9 mouse cellular contexts compared by ENCODE assay signal in the genomic region with DNA sequence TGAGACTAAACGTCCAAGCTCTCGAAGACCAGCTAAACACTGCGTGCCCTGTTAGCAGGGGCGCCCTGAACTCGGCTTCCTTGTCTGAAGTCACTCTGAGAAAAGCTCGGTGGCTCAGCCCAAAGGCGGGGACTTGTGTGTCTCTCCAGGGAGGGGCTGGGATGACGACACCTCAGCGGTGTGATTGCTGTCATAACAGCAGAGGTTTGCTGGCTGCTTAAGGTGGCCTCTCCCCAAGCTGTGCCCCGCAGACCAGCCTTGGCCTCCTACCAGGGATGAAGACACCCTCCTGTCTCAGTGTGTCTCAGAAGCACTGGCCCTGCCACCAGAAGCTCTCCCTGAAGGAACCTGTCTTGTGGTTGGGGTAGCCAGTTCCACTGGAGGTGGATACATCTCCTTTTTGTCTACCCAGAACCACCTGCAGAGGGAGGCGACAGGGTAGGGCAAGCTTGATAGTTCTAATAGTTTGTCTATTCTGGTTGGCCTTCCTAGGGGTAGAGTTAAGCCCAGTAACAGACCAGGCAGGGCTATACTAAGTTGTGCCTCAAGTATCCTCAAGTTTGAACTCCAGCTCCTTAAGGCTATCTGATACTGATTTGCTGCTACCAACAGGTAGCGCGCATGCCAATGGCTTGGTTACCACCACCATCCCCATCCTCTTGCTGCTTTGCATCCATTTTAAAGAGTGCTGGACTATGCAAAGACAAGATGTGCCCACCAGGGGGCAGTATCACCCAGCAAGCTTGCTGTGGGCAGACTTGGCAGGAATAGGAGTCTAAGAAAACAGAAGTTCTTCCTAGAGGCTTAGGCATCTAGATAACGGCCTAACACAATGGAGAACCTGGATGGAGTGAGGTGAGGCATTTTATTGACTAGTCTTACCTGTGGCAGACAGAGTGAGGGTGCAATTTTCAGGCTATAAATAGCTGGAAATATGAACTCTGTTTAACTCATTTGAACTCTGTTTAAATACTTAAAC.
DNase-seq lines count a peak whose midpoint lies in the region; ATAC-seq and TF ChIP-seq lines count a peak whose summit lies in the region.
"Had no signal": no experiment of that assay in that cellular context is flagged by ENCODE, and none has a peak within 500 bp of the region (broad histone marks: within the 10 kb centered on the region; RNA-seq: fewer than 3 reads in every experiment).

No protein-coding gene starts in this region.

- no peaks in the 10 kb centered on the region for H3K27me3 ChIP-seq in Patski
- H3K27me3 ChIP-seq in limb, embryonic 13.5 days: no peaks in the 10 kb centered on the region
- H3K27me3 ChIP-seq: limb, embryonic 12.5 days had no signal

- no peak overlapping the region for H3K27ac ChIP-seq in limb, embryonic 13.5 days
- H3K27ac ChIP-seq: limb, embryonic 12.5 days had no signal

- WGBS in limb, embryonic 13.5 days: 85% methylated on average over 14 of the region's 14 CpGs

- H3K4me3 ChIP-seq in limb, embryonic 13.5 days: no peak overlapping the region
- H3K4me3 ChIP-seq: limb, embryonic 12.5 days had no signal

- H3K9me3 ChIP-seq in limb, embryonic 13.5 days: no peaks in the 10 kb centered on the region
- H3K9me3 ChIP-seq: limb, embryonic 12.5 days had no signal

- no peak overlapping the region for H3K9ac ChIP-seq in limb, embryonic 13.5 days
- H3K9ac ChIP-seq: limb, embryonic 12.5 days had no signal

- CTCF ChIA-PET in Patski (lab: Charles Lee): interaction anchor here (0.8 to 1.5 kb wide), 6 partner anchors 11 to 32 kb away, joined by 3 to 7 read pairs (median 4); no protein-coding TSS in a partner anchor

- POLR2A ChIA-PET in Patski (lab: Charles Lee): no interaction called here

- no peak overlapping the region for H3K4me2 ChIP-seq in limb, embryonic 13.5 days (replicated peaks)
- H3K4me2 ChIP-seq: limb, embryonic 12.5 days had no signal

- peak; percentile 82 for TF ChIP-seq CTCF in Patski (IDR thresholded peaks at IDR 0.05)

- in situ Hi-C loops in Patski (cut with MboI; ENCODE audit: low pct_unique_long_range_greater_than_20kb): no loop called here

- ATAC-seq in Patski: no peak
- peak; percentile 69; the same call in 1 of the 2 replicates for ATAC-seq in limb, embryonic 13.5 days (ENCODE audit: low FRiP score, low read depth)

- peaks cover 44% of the 10 kb centered on the region for H3K36me3 ChIP-seq in limb, embryonic 13.5 days

- H3K4me1 ChIP-seq in limb, embryonic 13.5 days: 0 out of 2 replicates have a peak, but pooled peaks cover 9% of the 10 kb centered on the region

- DNase-seq in A20 (ENCODE audit: low read depth, low spot score) (peak; percentile 80), Patski (ENCODE audit: low read depth, low spot score) (no peak)
- DNase-seq in cerebellum, postnatal 10 days: peak; percentile 88 to 92
- DNase-seq in gastrocnemius, adult 8-10 months (ENCODE audit: low spot score in 2 of 2): peak; percentile 31 to 47
- peak; percentile 66 for DNase-seq in kidney, adult 9 months
- peak; percentile 78 for DNase-seq in retina, postnatal 1 day
- peak; percentile 77 for DNase-seq in thymus, postnatal 25 days
